Mouse (Mus musculus) erythroblast, embryonic 14.5 days (primary cell): ENCODE data around the gene Pisd.

Experiments used
- GATA1 ChIP-seq: IDR thresholded peaks from 2 replicates; pipeline ENCODE4 v1.6.1; 2012; ENCODE audit warnings: low read length, inconsistent platforms, mixed read lengths
- TAL1 ChIP-seq: IDR thresholded peaks from 3 replicates; pipeline ENCODE4 v1.6.1; 2012; ENCODE audit warnings: low read length, inconsistent platforms, mixed read lengths

- TF ChIP-seq GATA1 = no peak
- no peak for TF ChIP-seq TAL1
Measured at GRCm38 (mm10) chr5:32756141-32756540, 29.3 kb downstream of the Pisd start.
